Mouse (Mus musculus): ENCODE measurements at regions not wholly inside any gene's neighbourhood (a gene's known extent, or its start where the extent isn't known, plus 50 kb on each side); places are given as distances from the start of the nearest gene placed in this dataset.

- no peak for DNase-seq (ENCODE audit: low read depth, low spot score)
Observed at GRCm38 (mm10) chr9:41326772-41327560, 165.5 kb upstream of the Ubash3b start.

DNA sequence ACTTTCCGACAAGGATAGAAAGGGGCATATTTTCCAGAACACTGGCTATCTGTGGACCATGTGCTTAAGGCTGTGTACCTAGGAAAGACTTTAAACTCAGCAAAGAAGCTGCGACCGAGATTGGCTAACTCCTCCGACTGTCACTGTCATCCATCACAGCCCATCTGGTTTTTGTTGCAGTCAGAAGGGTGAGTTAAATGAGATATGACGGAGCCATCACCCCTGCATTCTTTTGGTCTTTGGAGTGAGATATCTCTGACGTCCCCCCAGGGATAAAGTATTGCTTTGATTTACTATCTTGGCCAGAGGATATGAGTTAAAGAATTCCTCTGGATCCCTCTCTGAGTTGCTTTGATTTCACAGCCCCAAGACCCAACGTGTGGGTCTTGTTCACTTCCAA, 160.0 kb upstream of the Ubash3b start:
- no peak for DNase-seq (ENCODE audit: low read depth, low spot score)

GRCm38 (mm10) chr9:41319066-41319465, 157.6 kb upstream of the Ubash3b start:
- no peak for DNase-seq (ENCODE audit: low read depth, low spot score)

DNA sequence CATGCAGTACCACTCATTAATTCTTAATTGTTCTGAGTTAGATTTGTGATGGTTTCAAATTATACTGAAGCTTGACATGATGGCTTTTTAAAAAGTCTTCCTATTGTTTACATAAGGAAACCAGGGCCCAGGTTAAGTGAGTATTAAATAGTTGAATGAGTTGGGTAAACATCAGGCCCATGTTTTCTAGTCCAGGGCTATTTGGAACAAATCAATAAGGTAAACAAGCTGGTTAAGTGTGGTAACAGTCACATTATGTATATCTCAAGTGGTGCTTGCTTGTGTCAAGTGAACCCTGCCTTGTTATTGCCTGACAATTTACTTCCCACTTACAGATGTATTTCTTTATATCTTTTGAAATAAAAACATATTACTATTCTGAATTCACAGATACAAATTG, 144.7 kb upstream of the Ubash3b start:
- DNase-seq (ENCODE audit: low read depth, low spot score): no peak

DNA sequence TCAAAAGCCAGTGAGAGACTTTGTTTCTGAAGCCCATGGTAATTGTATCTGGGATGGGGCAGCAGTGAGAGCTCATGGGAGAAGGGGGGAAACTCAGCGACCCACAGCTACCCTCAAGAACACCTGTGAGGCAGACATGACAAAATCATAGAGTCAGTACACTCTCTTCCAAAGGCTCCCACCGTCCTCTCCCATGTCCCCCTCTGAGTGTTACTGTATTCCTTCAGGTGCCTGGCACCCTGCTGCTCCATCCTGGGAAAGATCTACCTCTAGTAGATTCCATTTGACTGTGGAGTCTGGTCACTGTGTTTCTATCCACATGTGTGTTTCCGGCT, 142.0 kb upstream of the Ubash3b start:
- DNase-seq (ENCODE audit: low read depth, low spot score): no peak

DNA sequence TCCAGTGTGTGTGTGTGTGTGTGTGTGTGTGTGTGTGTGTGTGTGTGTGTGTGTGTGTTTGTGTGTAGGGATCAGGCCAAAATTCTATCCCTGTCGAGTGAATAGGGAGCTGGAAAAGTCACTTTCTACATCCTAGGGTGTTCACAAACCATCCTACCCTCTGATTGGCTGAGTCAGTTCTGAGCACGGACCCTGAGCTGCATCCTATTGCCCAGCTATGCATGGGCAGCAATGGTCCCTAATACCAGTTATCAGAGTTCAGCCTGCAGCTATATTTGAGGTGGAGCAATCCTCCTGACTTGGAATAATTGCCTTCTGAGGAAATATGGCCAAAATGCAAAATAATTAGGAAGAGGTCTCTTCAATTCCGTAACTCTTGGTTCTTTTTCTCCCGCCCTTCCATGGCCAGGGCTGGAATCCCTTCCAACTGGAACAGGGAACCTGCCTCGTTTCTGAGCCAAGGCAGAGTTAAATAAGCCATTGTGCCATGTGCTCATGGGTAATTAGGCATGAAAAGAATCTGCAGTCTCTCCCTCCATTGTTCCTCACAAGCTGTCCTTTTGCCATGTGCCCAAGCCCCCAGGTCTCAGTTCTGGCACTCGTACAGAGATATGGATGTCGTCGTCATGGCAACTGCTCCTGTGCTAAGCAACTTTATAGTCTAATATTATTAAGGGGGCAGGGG, 141.5 kb upstream of the Ubash3b start:
- no peak for DNase-seq (ENCODE audit: low read depth, low spot score)

GRCm38 (mm10) chr9:41286145-41286468, 124.6 kb upstream of the Ubash3b start:
- DNase-seq (ENCODE audit: low read depth, low spot score): no peak

- DNase-seq (ENCODE audit: low read depth, low spot score): no peak
Observed at GRCm38 (mm10) chr9:41285266-41286144, 124.0 kb upstream of the Ubash3b start.

DNA sequence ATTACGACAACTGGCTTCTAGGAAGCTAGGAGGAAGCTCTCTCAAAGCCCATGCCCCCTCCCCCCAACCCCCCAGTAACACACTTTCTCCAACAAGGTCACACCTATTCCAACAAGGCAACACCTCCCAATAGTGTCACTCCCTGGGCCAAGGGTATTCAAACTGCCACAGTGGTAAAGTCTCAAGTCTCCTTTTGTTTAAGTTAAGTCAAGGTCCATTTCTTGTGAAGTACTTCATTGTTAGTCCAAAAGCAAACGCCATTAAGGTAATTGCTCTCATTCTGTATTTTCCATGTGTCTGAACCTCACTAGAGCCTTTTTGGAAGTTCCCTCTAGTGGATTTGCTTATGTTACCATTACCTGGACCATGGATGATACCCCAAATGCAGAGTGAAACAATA, 116.2 kb upstream of the Ubash3b start:
- DNase-seq (ENCODE audit: low read depth, low spot score): peak; percentile 72

DNA sequence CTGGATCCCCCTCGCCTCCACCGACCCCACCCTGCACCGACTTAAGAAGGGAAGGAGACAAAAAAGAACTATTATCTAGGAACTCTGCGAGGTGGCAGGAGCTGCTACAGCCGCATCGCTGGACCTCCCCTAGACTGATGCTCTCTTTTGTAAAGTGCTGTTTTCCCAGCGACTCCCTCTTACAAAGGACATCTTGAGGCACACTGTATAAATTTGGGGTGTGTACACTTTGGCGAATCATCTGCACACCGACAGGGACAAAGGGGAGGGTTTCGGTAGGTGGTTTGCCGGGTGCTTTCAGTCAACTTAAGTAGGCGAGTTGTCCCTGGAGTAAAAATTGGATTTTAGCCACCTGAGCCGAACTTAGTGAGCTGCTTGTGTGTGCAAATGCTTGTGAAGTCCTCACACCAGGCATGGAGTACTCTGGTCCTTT, 112.4 kb upstream of the Ubash3b start:
- DNase-seq (ENCODE audit: low read depth, low spot score): peak; percentile 14

DNA sequence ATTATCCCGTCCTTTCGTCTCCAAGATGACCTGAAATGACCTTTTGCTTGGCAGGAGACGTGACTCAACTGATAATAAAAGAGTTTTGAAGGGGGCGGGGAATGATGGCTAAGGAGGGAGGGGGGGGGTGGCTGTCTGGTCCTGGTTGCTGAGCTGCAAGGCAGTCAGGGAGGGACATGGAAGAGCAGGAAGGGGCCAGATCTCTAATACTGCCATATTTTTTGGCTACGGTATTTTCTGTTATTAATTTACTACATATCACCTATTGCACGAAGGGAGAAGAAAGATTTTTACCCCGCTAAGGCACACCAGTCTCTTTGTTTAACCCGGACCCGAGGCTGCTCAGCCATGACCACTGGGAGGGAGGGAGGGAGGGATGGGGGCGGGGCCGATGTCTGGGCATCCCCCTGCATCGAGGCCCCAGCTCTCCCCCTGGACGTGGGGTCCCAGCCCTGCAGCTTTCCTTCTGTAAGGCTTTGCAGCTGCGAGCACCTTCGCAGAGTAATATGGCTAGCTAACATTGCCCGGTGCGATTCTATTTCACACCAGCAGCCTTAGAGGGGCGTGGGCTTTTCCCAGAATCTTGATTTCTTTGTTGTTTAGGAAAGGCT, 111.8 kb upstream of the Ubash3b start:
- no peak for DNase-seq (ENCODE audit: low read depth, low spot score)

- no peak for DNase-seq (ENCODE audit: low read depth, low spot score)
Observed at GRCm38 (mm10) chr9:41272596-41272995, 111.1 kb upstream of the Ubash3b start.

- no peak for DNase-seq (ENCODE audit: low read depth, low spot score)
Observed at GRCm38 (mm10) chr9:41268112-41268511, 106.6 kb upstream of the Ubash3b start.

- DNase-seq (ENCODE audit: low read depth, low spot score): no peak
Observed at GRCm38 (mm10) chr9:41264485-41264884, 103.0 kb upstream of the Ubash3b start.

- no peak for DNase-seq (ENCODE audit: low read depth, low spot score)
Observed at GRCm38 (mm10) chr9:41257244-41257643, 95.7 kb upstream of the Ubash3b start.

DNA sequence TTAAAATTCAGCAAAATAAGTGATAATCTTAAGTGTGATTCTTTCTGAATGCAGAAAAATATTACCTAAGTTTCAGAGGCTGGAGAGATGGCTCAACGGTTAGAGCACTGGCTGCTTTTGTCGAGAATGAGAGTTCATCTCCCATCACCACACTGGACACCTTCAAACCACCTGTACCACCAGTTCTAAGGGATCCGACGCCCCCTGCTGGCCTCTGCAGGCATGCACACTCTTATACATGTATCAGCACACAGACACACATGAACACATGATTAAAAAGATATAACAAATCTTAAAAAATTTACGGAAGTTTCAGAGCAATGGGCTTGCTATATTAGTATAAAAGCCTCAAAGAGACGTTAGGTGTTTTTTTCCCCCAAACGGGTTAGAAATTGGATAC, 80.9 kb upstream of the Ubash3b start:
- DNase-seq (ENCODE audit: low read depth, low spot score): peak; percentile 54

- DNase-seq (ENCODE audit: low read depth, low spot score): no peak
Observed at GRCm38 (mm10) chr9:41239097-41239451, 77.6 kb upstream of the Ubash3b start.

DNA sequence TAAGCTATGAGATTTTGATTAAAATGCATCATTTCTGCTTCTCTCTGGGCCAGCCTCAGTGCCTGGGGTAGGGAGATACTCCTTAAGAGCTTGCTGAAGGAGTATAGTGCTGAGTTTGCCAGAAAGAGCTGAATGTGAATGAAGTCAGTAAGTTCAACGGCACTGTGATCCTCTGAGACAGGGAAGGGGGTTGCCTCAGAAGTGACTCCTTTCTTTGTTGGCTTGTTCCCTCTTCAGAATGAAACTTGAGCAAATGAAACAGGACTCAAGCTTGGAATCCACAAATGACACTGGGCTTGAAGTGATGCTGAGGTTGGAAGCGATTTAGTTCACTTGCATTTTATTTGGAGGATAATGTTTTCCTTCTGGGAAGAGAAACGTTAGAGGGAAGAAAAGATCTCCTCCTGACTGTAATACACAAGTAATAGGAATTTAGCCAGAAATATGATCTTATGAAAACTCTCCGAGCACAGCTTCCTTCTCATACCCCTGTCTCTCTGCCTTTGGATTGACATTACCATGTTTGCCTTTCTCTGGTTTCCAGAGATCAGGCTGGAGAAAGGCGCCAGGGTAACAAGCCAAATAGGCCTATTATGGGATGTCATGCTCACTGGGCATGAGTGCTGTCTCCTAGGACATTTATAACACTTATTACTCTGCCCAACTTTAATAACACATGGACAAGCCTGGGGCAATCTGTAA, 77.0 kb upstream of the Ubash3b start:
- no peak for DNase-seq (ENCODE audit: low read depth, low spot score)

GRCm38 (mm10) chr9:41237265-41237664, 75.8 kb upstream of the Ubash3b start:
- DNase-seq (ENCODE audit: low read depth, low spot score): no peak

DNA sequence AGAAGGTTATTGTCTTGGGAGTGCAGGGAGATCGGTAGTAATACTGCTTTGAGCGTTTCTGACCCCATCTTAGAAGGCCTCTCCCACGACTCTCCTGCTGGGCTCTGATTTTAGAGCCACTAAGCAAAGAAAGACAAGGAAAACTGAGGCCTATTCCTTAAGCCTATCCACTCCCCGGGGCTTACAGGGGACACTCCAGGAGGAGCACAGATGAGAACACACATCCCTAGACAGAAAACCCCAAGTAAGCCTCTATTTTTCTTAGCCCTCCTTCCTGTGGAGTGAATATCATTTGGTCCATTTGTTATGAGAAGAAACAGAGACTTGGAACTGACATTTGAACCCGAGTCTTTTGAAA, 67.7 kb upstream of the Ubash3b start:
- no peak for DNase-seq (ENCODE audit: low read depth, low spot score)

DNA sequence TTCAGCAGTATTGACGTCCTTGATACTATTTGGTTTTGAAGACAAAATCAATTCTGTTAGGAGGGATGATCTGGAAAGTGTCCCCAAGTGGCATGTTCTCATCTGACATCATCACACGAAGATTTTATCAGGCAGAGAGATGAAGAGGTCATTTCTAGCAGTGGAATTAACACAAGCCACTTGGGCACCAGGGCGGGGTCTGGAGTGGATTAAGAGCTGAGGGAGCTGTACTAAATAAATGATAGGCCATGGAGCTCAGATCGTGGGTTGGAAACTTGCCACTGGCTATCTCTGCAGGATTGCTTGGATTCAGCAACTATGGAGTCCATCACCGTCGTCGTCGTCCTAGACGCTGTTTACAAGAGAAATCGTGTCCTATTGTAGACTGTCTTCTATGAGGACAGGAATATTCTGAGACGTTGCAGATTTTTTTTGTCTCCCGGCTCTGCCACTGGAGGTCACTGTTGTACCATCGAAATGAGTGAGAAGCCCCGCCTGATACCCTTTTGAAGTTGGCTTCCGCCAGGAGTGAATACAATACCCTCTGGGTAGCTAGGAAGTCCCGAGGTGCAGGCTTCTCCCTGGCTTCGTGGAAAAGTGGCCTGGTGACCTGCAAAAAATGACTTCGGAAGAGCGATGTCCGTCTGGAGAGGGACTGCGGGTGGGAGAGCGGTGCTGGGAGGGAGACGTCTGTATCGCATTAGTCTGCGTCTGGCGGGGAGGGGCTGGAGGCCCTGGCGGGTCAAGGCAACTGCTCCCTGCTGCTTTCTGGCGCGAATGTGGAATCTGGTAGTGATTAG, 67.1 kb upstream of the Ubash3b start:
- DNase-seq (ENCODE audit: low read depth, low spot score): peak; percentile 91
